Mouse (Mus musculus) cerebellum, adult 2 months (tissue): ENCODE results near the gene Actbl2.

Source experiments
- CTCF ChIP-seq: fragments of 200-500 bp; IDR thresholded peaks from 2 replicates; pipeline ENCODE4 v1.5.1; 2011; ENCODE audit warnings: low read depth, mild to moderate bottlenecking, control low read depth, low read length, moderate library complexity, borderline replicate concordance; ENCODE audit not compliant: insufficient read depth
- POLR2A ChIP-seq: fragments of 200-500 bp; IDR thresholded peaks from 2 replicates; pipeline ENCODE4 v1.6.1; 2011; ENCODE audit warnings: low read length, control low read depth, borderline replicate concordance; ENCODE audit not compliant: insufficient read depth

- no peak for TF ChIP-seq CTCF
- TF ChIP-seq POLR2A: no peak
Observed at GRCm38 (mm10) chr13:111254713-111255112, at the start of gene Actbl2.
